Mouse (Mus musculus) hindbrain, embryonic 13.5 days (tissue): ENCODE measurements around the gene Phlpp1. TPM values are rescaled to one million over a fixed set of nuclear protein-coding genes. Genes with fewer than 3 reads are reported as not detected.

Source experiments
- ATAC-seq: fragments of 200-750 bp; cut with Nextera tagmentation; 2 replicates; pipeline ENCODE4 v1.8.0; 2017; ENCODE audit warnings: moderate TSS enrichment; ENCODE audit not compliant: low FRiP score
- H3K27ac ChIP-seq: fragments of 300-500 bp; sonication (generic); 2 replicates; pipeline ENCODE4 v1.5.1; 2015; ENCODE audit warnings: inconsistent platforms, mild to moderate bottlenecking, moderate library complexity
- H3K27me3 ChIP-seq: fragments of 300-500 bp; sonication (generic); 2 replicates; pipeline ENCODE4 v1.6.1; 2015; ENCODE audit warnings: mild to moderate bottlenecking, inconsistent platforms
- H3K36me3 ChIP-seq: fragments of 300-500 bp; sonication (generic); 2 replicates; pipeline ENCODE4 v1.6.1; 2015; ENCODE audit warnings: mild to moderate bottlenecking, inconsistent platforms
- H3K4me1 ChIP-seq: fragments of 300-500 bp; sonication (generic); replicated peaks from 2 replicates; pipeline ENCODE4 v1.6.1; 2015; ENCODE audit warnings: inconsistent platforms
- H3K4me2 ChIP-seq: fragments of 300-500 bp; sonication (generic); 2 replicates; pipeline ENCODE4 v1.6.1; 2015; ENCODE audit warnings: inconsistent platforms, mild to moderate bottlenecking, moderate library complexity
- H3K4me3 ChIP-seq: fragments of 300-500 bp; sonication (generic); 2 replicates; pipeline ENCODE4 v1.5.1; 2015; ENCODE audit warnings: mild to moderate bottlenecking, inconsistent platforms
- H3K9ac ChIP-seq: fragments of 300-500 bp; sonication (generic); 2 replicates; pipeline ENCODE4 v1.6.1; 2015; ENCODE audit warnings: mild to moderate bottlenecking, inconsistent platforms
- H3K9me3 ChIP-seq: fragments of 300-500 bp; sonication (generic); 2 replicates; pipeline ENCODE4 v1.6.1; 2016; ENCODE audit warnings: inconsistent platforms
- WGBS: fragments of 180-500 bp; shearing (Covaris S2); methylation state at CpG from one replicate; pipeline ENCODE4 v1.1.7; 2015; 5-methylcytosine and 5-hydroxymethylcytosine counted together
- polyA plus RNA-seq: library from polyadenylated mRNA; unstranded; fragments of >200 nt; fragmentation: Nextera tagmentation; extraction: Ambion mirVana; gene quantifications from 2 replicates; pipeline ENCODE4 v1.2.1, GENCODE M21; 2015

Gene Phlpp1
- polyA plus RNA-seq, 1 experiment from 2014 or later: 6.8 TPM

GRCm38 (mm10) chr1:106380465-106380864 is 208.9 kb downstream of the Phlpp1 start:
- Histone ChIP-seq H3K27ac (peak overlapping the region; percentile 44; the same call in 1 of the 2 replicates), H3K9me3 (no peaks in the 10 kb centered on the region), H3K4me2 (no peak overlapping the region), H3K9ac (no peak overlapping the region), H3K27me3 (no peaks in the 10 kb centered on the region), H3K4me1 (peaks cover 14% of the 10 kb centered on the region), H3K36me3 (peaks cover 11% of the 10 kb centered on the region), H3K4me3 (no peak overlapping the region)
- 6% methylated on average over 1 of the region's 1 CpGs for WGBS
- peak; percentile 43; the same call in 1 of the 2 replicates for ATAC-seq

GRCm38 (mm10) chr1:106386542-106386941 is 215.0 kb downstream of the Phlpp1 start:
- H3K36me3 ChIP-seq: peaks cover 27% of the 10 kb centered on the region

GRCm38 (mm10) chr1:106387264-106387663 is 215.7 kb downstream of the Phlpp1 start:
- 97% methylated on average over 4 of the region's 4 CpGs for WGBS
- no peaks in the 10 kb centered on the region for H3K27me3 ChIP-seq
- no peak overlapping the region for H3K4me2 ChIP-seq
- H3K9me3 ChIP-seq: no peaks in the 10 kb centered on the region
- no peak overlapping the region for H3K4me3 ChIP-seq
- H3K27ac ChIP-seq: no peak overlapping the region
- peaks cover 34% of the 10 kb centered on the region for H3K36me3 ChIP-seq
- ATAC-seq: no peak
- no peak overlapping the region for H3K9ac ChIP-seq
- H3K4me1 ChIP-seq: peaks cover 5% of the 10 kb centered on the region

More at GRCm38 (mm10) chr1:106386542-106386941, 215.0 kb downstream of the Phlpp1 start:
- H3K9me3 ChIP-seq: no peaks in the 10 kb centered on the region
- H3K4me1 ChIP-seq: peaks cover 5% of the 10 kb centered on the region
- no peak overlapping the region for H3K9ac ChIP-seq
- WGBS: 81% methylated on average over 5 of the region's 5 CpGs
- no peak for ATAC-seq
- H3K4me2 ChIP-seq: no peak overlapping the region
- H3K27ac ChIP-seq: no peak overlapping the region
- no peaks in the 10 kb centered on the region for H3K27me3 ChIP-seq
- no peak overlapping the region for H3K4me3 ChIP-seq

- Histone ChIP-seq H3K36me3 (peaks cover 49% of the 10 kb centered on the region), H3K9me3 (no peaks in the 10 kb centered on the region), H3K27ac (no peak overlapping the region), H3K4me3 (no peak overlapping the region), H3K9ac (no peak overlapping the region), H3K4me1 (peaks cover 2% of the 10 kb centered on the region), H3K27me3 (no peaks in the 10 kb centered on the region), H3K4me2 (no peak overlapping the region)
- peak; percentile 46; the same call in 1 of the 2 replicates for ATAC-seq
- WGBS: 22% methylated on average over 5 of the region's 5 CpGs
Observed at GRCm38 (mm10) chr1:106389673-106390072, 218.1 kb downstream of the Phlpp1 start.

GRCm38 (mm10) chr1:106393072-106393471 is 221.5 kb downstream of the Phlpp1 start:
- H3K27me3 ChIP-seq: no peaks in the 10 kb centered on the region
- H3K4me2 ChIP-seq: no peak overlapping the region
- no peaks in the 10 kb centered on the region; the same call in 1 of the 2 replicates for H3K4me1 ChIP-seq
- no peaks in the 10 kb centered on the region for H3K9me3 ChIP-seq
- H3K4me3 ChIP-seq: no peak overlapping the region
- no peak overlapping the region for H3K9ac ChIP-seq
- ATAC-seq: no peak
- peaks cover 32% of the 10 kb centered on the region for H3K36me3 ChIP-seq
- no peak overlapping the region for H3K27ac ChIP-seq
- 95% methylated on average over 6 of the region's 6 CpGs for WGBS

- H3K27me3 ChIP-seq: no peaks in the 10 kb centered on the region
- WGBS: 78% methylated on average over 2 of the region's 2 CpGs
Observed at GRCm38 (mm10) chr1:106394678-106395077, 223.1 kb downstream of the Phlpp1 start.

GRCm38 (mm10) chr1:106395476-106395875 is 223.9 kb downstream of the Phlpp1 start:
- H3K9me3 ChIP-seq: no peaks in the 10 kb centered on the region
- no peak overlapping the region for H3K27ac ChIP-seq
- WGBS: 12% methylated on average over 2 of the region's 2 CpGs
- H3K4me2 ChIP-seq: no peak overlapping the region
- no peaks in the 10 kb centered on the region for H3K4me1 ChIP-seq
- ATAC-seq: peak; percentile 84
- no peaks in the 10 kb centered on the region for H3K27me3 ChIP-seq
- no peak overlapping the region for H3K4me3 ChIP-seq
- H3K9ac ChIP-seq: no peak overlapping the region
- peaks cover 32% of the 10 kb centered on the region for H3K36me3 ChIP-seq

More at GRCm38 (mm10) chr1:106394678-106395077, 223.1 kb downstream of the Phlpp1 start:
- H3K27ac ChIP-seq: no peak overlapping the region
- H3K36me3 ChIP-seq: peaks cover 32% of the 10 kb centered on the region
- no peaks in the 10 kb centered on the region for H3K9me3 ChIP-seq
- no peak overlapping the region for H3K4me2 ChIP-seq
- no peak overlapping the region for H3K9ac ChIP-seq
- no peak; the same call in 1 of the 2 replicates for ATAC-seq
- no peak overlapping the region for H3K4me3 ChIP-seq
- H3K4me1 ChIP-seq: no peaks in the 10 kb centered on the region

GRCm38 (mm10) chr1:106400900-106401634 is 229.5 kb downstream of the Phlpp1 start:
- Histone ChIP-seq H3K4me2 (no peak overlapping the region), H3K9ac (no peak overlapping the region), H3K4me3 (no peak overlapping the region), H3K27me3 (no peaks in the 10 kb centered on the region), H3K9me3 (no peaks in the 10 kb centered on the region), H3K27ac (no peak overlapping the region), H3K36me3 (no peaks in the 10 kb centered on the region), H3K4me1 (no peaks in the 10 kb centered on the region; the same call in 1 of the 2 replicates)
- 78% methylated on average over 11 of the region's 11 CpGs for WGBS
- ATAC-seq: no peak

GRCm38 (mm10) chr1:106403011-106403501 is 231.5 kb downstream of the Phlpp1 start:
- no peak for ATAC-seq

GRCm38 (mm10) chr1:106406852-106407251 is 235.3 kb downstream of the Phlpp1 start:
- 47% methylated on average over 1 of the region's 1 CpGs for WGBS
- Histone ChIP-seq H3K27me3 (no peaks in the 10 kb centered on the region), H3K36me3 (no peaks in the 10 kb centered on the region), H3K4me2 (no peak overlapping the region), H3K9me3 (no peaks in the 10 kb centered on the region), H3K4me1 (no peaks in the 10 kb centered on the region; the same call in 1 of the 2 replicates), H3K27ac (no peak overlapping the region), H3K4me3 (no peak overlapping the region), H3K9ac (no peak overlapping the region; the same call in 1 of the 2 replicates)
- ATAC-seq: no peak

More at GRCm38 (mm10) chr1:106403011-106403501, 231.5 kb downstream of the Phlpp1 start:
- Histone ChIP-seq H3K4me2 (no peak overlapping the region), H3K36me3 (no peaks in the 10 kb centered on the region), H3K9ac (no peak overlapping the region), H3K4me3 (no peak overlapping the region), H3K27ac (no peak overlapping the region), H3K4me1 (no peaks in the 10 kb centered on the region; the same call in 1 of the 2 replicates), H3K9me3 (no peaks in the 10 kb centered on the region), H3K27me3 (no peaks in the 10 kb centered on the region)
- WGBS: 28% methylated on average over 6 of the region's 6 CpGs

- Histone ChIP-seq H3K9me3 (no peaks in the 10 kb centered on the region), H3K27me3 (no peaks in the 10 kb centered on the region), H3K4me3 (no peak overlapping the region), H3K36me3 (no peaks in the 10 kb centered on the region), H3K4me2 (no peak overlapping the region), H3K27ac (no peak overlapping the region), H3K4me1 (no peaks in the 10 kb centered on the region; the same call in 1 of the 2 replicates), H3K9ac (no peak overlapping the region)
- WGBS: 82% methylated on average over 7 of the region's 7 CpGs
- no peak for ATAC-seq
Observed at GRCm38 (mm10) chr1:106407963-106408440, 236.4 kb downstream of the Phlpp1 start.

GRCm38 (mm10) chr1:106410858-106411257 is 239.3 kb downstream of the Phlpp1 start:
- no peak overlapping the region for H3K9ac ChIP-seq
- no peaks in the 10 kb centered on the region for H3K9me3 ChIP-seq
- H3K4me3 ChIP-seq: no peak overlapping the region
- no peaks in the 10 kb centered on the region for H3K27me3 ChIP-seq
- 85% methylated on average over 2 of the region's 2 CpGs for WGBS
- H3K36me3 ChIP-seq: no peaks in the 10 kb centered on the region
- ATAC-seq: no peak
- no peak overlapping the region for H3K27ac ChIP-seq
- no peak overlapping the region for H3K4me2 ChIP-seq
- no peaks in the 10 kb centered on the region for H3K4me1 ChIP-seq
